15 mouse cellular contexts compared by ENCODE assay signal in genomic region chr7:73568801-73569403, GRCm38 (mm10). TPM values are rescaled to one million over a fixed set of nuclear protein-coding genes. Genes with fewer than 3 reads are reported as not detected.
DNase-seq lines count a peak whose midpoint lies in the region; ATAC-seq and TF ChIP-seq lines count a peak whose summit lies in the region.
"Had no signal": no experiment of that assay in that cellular context is flagged by ENCODE, and none has a peak within 500 bp of the region (broad histone marks: within the 10 kb centered on the region; RNA-seq: fewer than 3 reads in every experiment).

No protein-coding gene starts in this region.

- no peak for TF ChIP-seq EP300 in heart, postnatal 0 days (IDR thresholded peaks at IDR 0.05; ENCODE audit: low read depth)

- no peak overlapping the region for H3K4me3 ChIP-seq in heart, postnatal 0 days (ENCODE audit: low read depth, low read length)
- H3K4me3 ChIP-seq: left cerebral cortex, adult 2 months; limb, embryonic 15.5 days had no signal

- no peaks in the 10 kb centered on the region for H3K27me3 ChIP-seq in heart, postnatal 0 days (ENCODE audit: control insufficient read depth, insufficient read depth, low read length)
- H3K27me3 ChIP-seq: CH12.LX; limb, embryonic 15.5 days; Patski had no signal

- peaks cover 18% of the 10 kb centered on the region for H3K4me1 ChIP-seq in heart, postnatal 0 days (ENCODE audit: control insufficient read depth, insufficient read depth)
- H3K4me1 ChIP-seq: limb, embryonic 15.5 days had no signal

- H3K4me2 ChIP-seq in heart, postnatal 0 days (ENCODE audit: low read depth, low read length), result no peak overlapping the region
- H3K4me2 ChIP-seq: limb, embryonic 15.5 days had no signal

- H3K36me3 ChIP-seq in heart, postnatal 0 days (replicated peaks; ENCODE audit: control insufficient read depth, insufficient read depth, low read length), result no peaks in the 10 kb centered on the region
- H3K36me3 ChIP-seq: limb, embryonic 15.5 days had no signal

- intact Hi-C loops in left cerebral cortex, postnatal 14 days (cut with DNase I), result no loop called here

- no peak overlapping the region for H3K9ac ChIP-seq in heart, postnatal 0 days (replicated peaks; ENCODE audit: low read depth, low read length)
- H3K9ac ChIP-seq: forebrain, postnatal 0 days; limb, embryonic 15.5 days had no signal

- no peak for TF ChIP-seq CTCF in heart, postnatal 0 days (IDR thresholded peaks at IDR 0.05; ENCODE audit: low read depth)

- WGBS in heart, postnatal 0 days, result 58% methylated on average over 3 of the region's 3 CpGs

- H3K27ac ChIP-seq in heart, postnatal 0 days (ENCODE audit: low read depth), result 0 out of 2 replicates have a peak overlapping the region, but pooled peaks have one; percentile 34
- H3K27ac ChIP-seq: left cerebral cortex, adult 2 months; limb, embryonic 15.5 days had no signal

- ATAC-seq in heart, postnatal 0 days (ENCODE audit: insufficient read depth, low read depth), result no peak
- ATAC-seq in granulocyte monocyte progenitor cell, adult 5-6 weeks (replicated peaks; ENCODE audit: poor library complexity, severe bottlenecking), result peak; percentile 92
- ATAC-seq: forebrain, postnatal 0 days; Patski had no signal

- H3K9me3 ChIP-seq in heart, postnatal 0 days (replicated peaks; ENCODE audit: control insufficient read depth, low read length), result no peaks in the 10 kb centered on the region
- H3K9me3 ChIP-seq: limb, embryonic 15.5 days had no signal

- DNase-seq in heart, postnatal 0 days (ENCODE audit: low spot score), result no peak
- DNase-seq in heart, adult 9 months (ENCODE audit: low spot score in 2 of 2), result no peak
- peak; percentile 8 to 48 for DNase-seq in spleen, postnatal 4 days (ENCODE audit: low spot score in 2 of 2)
- DNase-seq in spleen, postnatal 36 days (ENCODE audit: low spot score in 2 of 2), result no peak
- DNase-seq in naive thymus-derived CD4-positive, alpha-beta T cell, adult 2 months (ENCODE audit: low read depth), result peak; percentile 58
- DNase-seq in layer of hippocampus, adult 9-11 months, result no peak
- DNase-seq in left cerebral cortex, postnatal 14 days (ENCODE audit: low spot score in 2 of 2), result no peak
- DNase-seq: cerebellum, adult 2 months; forebrain, postnatal 0 days; heart, adult 18-20 months had no signal

RNA-seq across cellular contexts. Expression of gene Chd2, which starts 27.3 kb away (rescaled TPM):
- 43.0 and 65.5 TPM in 2 replicates for total RNA-seq in heart, postnatal 0 days (2014; rRNA removed; ENCODE audit: low replicate concordance)
- 31.1 and 32.2 TPM in 2 replicates for polyA plus RNA-seq in heart, postnatal 0 days (2015; fragmentation: Nextera tagmentation; extraction: Ambion mirVana)
- total RNA-seq in granulocyte monocyte progenitor cell, adult 5-6 weeks (2014; fragmentation: Nextera tagmentation), result 42.3 and 47.5 TPM in 2 replicates
- total RNA-seq in granulocyte monocyte progenitor cell, adult 5-6 weeks (2017), result 93.8 and 118 TPM in 2 replicates
- total RNA-seq in left cerebral cortex, postnatal 14 days (2021), result 10 to 100 TPM; 39.0 to 43.9 TPM

Comparison
In these comparisons a context has a peak if more than half of its experiments do, and no peak if none do; other contexts are left out.
1. DNase-seq: peak in spleen, postnatal 4 days (2 of 2) and naive thymus-derived CD4-positive, alpha-beta T cell, adult 2 months (single experiment); none in heart, postnatal 0 days (single experiment), heart, adult 9 months (0 of 2), spleen, postnatal 36 days (0 of 2), layer of hippocampus, adult 9-11 months (single experiment) and left cerebral cortex, postnatal 14 days (0 of 2).